Mouse (Mus musculus): ENCODE measurements at regions not wholly inside any gene's neighbourhood (a gene's known extent, or its start where the extent isn't known, plus 50 kb on each side); places are given as distances from the start of the nearest gene placed in this dataset.
A peak's percentile ranks its signal among the peaks of the same experiment; 100 is the strongest.

- WGBS, result 58% methylated on average over 3 of the region's 3 CpGs
Observed at GRCm38 (mm10) chr15:36878276-36878675, 129.3 kb downstream of the Zfp706 start.

GRCm38 (mm10) chr15:36877501-36877900, 130.1 kb downstream of the Zfp706 start:
- no peak overlapping the region for H3K4me3 ChIP-seq
- H3K27ac ChIP-seq, result no peak overlapping the region; the same call in 1 of the 2 replicates
- H3K4me1 ChIP-seq, result peaks cover 61% of the 10 kb centered on the region
- H3K27me3 ChIP-seq (ENCODE audit: insufficient read depth, poor library complexity, severe bottlenecking), result no peaks in the 10 kb centered on the region
- no peaks in the 10 kb centered on the region for H3K36me3 ChIP-seq
- no peaks in the 10 kb centered on the region for H3K9me3 ChIP-seq
- DNase-seq (ENCODE audit: low spot score), result no peak
- WGBS, result 76% methylated on average over 7 of the region's 7 CpGs

More at GRCm38 (mm10) chr15:36878276-36878675, 129.3 kb downstream of the Zfp706 start:
- H3K9me3 ChIP-seq, result no peaks in the 10 kb centered on the region
- DNase-seq (ENCODE audit: low spot score), result no peak
- no peaks in the 10 kb centered on the region for H3K27me3 ChIP-seq (ENCODE audit: insufficient read depth, poor library complexity, severe bottlenecking)
- H3K36me3 ChIP-seq, result no peaks in the 10 kb centered on the region
- H3K4me1 ChIP-seq, result peaks cover 54% of the 10 kb centered on the region
- peak overlapping the region; percentile 47 for H3K27ac ChIP-seq
- no peak overlapping the region for H3K4me3 ChIP-seq

GRCm38 (mm10) chr15:36875980-36876778, 131.4 kb downstream of the Zfp706 start:
- WGBS, result 57% methylated on average over 10 of the region's 10 CpGs

GRCm38 (mm10) chr15:36874555-36874954, 133.0 kb downstream of the Zfp706 start:
- peak overlapping the region; percentile 87 for H3K27ac ChIP-seq

More at GRCm38 (mm10) chr15:36875980-36876778, 131.4 kb downstream of the Zfp706 start:
- Histone ChIP-seq H3K27ac (peak overlapping the region; percentile 87), H3K4me1 (peaks cover 63% of the 10 kb centered on the region), H3K36me3 (no peaks in the 10 kb centered on the region), H3K27me3 (ENCODE audit: insufficient read depth, poor library complexity, severe bottlenecking) (no peaks in the 10 kb centered on the region), H3K9me3 (no peaks in the 10 kb centered on the region), H3K4me3 (no peak overlapping the region)
- DNase-seq (ENCODE audit: low spot score), result no peak

GRCm38 (mm10) chr15:36873884-36874243, 133.7 kb downstream of the Zfp706 start:
- WGBS, result 45% methylated on average over 5 of the region's 5 CpGs
- H3K4me3 ChIP-seq, result 0 out of 2 replicates have a peak overlapping the region, but pooled peaks have one; percentile 16
- no peak for DNase-seq (ENCODE audit: low spot score)
- H3K27ac ChIP-seq, result peak overlapping the region; percentile 87
- no peaks in the 10 kb centered on the region for H3K27me3 ChIP-seq (ENCODE audit: insufficient read depth, poor library complexity, severe bottlenecking)
- no peaks in the 10 kb centered on the region for H3K9me3 ChIP-seq
- peaks cover 65% of the 10 kb centered on the region for H3K4me1 ChIP-seq
- no peaks in the 10 kb centered on the region for H3K36me3 ChIP-seq

More at GRCm38 (mm10) chr15:36874555-36874954, 133.0 kb downstream of the Zfp706 start:
- DNase-seq (ENCODE audit: low spot score), result no peak
- Histone ChIP-seq H3K9me3 (no peaks in the 10 kb centered on the region), H3K36me3 (no peaks in the 10 kb centered on the region), H3K27me3 (ENCODE audit: insufficient read depth, poor library complexity, severe bottlenecking) (no peaks in the 10 kb centered on the region), H3K4me1 (peaks cover 63% of the 10 kb centered on the region), H3K4me3 (no peak overlapping the region)
- WGBS, result 89% methylated on average over 4 of the region's 4 CpGs

- Histone ChIP-seq H3K4me3 (0 out of 2 replicates have a peak overlapping the region, but pooled peaks have one; percentile 16), H3K27ac (peak overlapping the region; percentile 87), H3K27me3 (ENCODE audit: insufficient read depth, poor library complexity, severe bottlenecking) (no peaks in the 10 kb centered on the region), H3K4me1 (peaks cover 63% of the 10 kb centered on the region), H3K36me3 (no peaks in the 10 kb centered on the region), H3K9me3 (no peaks in the 10 kb centered on the region)
- DNase-seq (ENCODE audit: low spot score), result peak; percentile 88
- 26% methylated on average over 10 of the region's 10 CpGs for WGBS
Observed at GRCm38 (mm10) chr15:36873058-36873883, 134.3 kb downstream of the Zfp706 start.

GRCm38 (mm10) chr15:36872566-36872965, 135.0 kb downstream of the Zfp706 start:
- Histone ChIP-seq H3K36me3 (no peaks in the 10 kb centered on the region), H3K9me3 (no peaks in the 10 kb centered on the region), H3K27ac (peak overlapping the region; percentile 87), H3K4me3 (no peak overlapping the region), H3K4me1 (peaks cover 59% of the 10 kb centered on the region), H3K27me3 (ENCODE audit: insufficient read depth, poor library complexity, severe bottlenecking) (no peaks in the 10 kb centered on the region)
- 51% methylated on average over 2 of the region's 2 CpGs for WGBS
- DNase-seq (ENCODE audit: low spot score), result no peak

- peaks cover 44% of the 10 kb centered on the region for H3K4me1 ChIP-seq
- DNase-seq (ENCODE audit: low spot score), result no peak
- H3K9me3 ChIP-seq, result no peaks in the 10 kb centered on the region
- H3K36me3 ChIP-seq, result no peaks in the 10 kb centered on the region
- no peak overlapping the region for H3K27ac ChIP-seq
- 90% methylated on average over 7 of the region's 7 CpGs for WGBS
- H3K27me3 ChIP-seq (ENCODE audit: insufficient read depth, poor library complexity, severe bottlenecking), result no peaks in the 10 kb centered on the region
- H3K4me3 ChIP-seq, result no peak overlapping the region
Observed at GRCm38 (mm10) chr15:36870717-36871116, 136.9 kb downstream of the Zfp706 start.

GRCm38 (mm10) chr15:36870094-36870493, 137.5 kb downstream of the Zfp706 start:
- DNase-seq (ENCODE audit: low spot score), result no peak
- no peaks in the 10 kb centered on the region for H3K36me3 ChIP-seq
- no peak overlapping the region for H3K27ac ChIP-seq
- H3K9me3 ChIP-seq, result no peaks in the 10 kb centered on the region
- H3K27me3 ChIP-seq (ENCODE audit: insufficient read depth, poor library complexity, severe bottlenecking), result no peaks in the 10 kb centered on the region
- no peak overlapping the region for H3K4me3 ChIP-seq
- 91% methylated on average over 9 of the region's 9 CpGs for WGBS
- peaks cover 38% of the 10 kb centered on the region for H3K4me1 ChIP-seq

GRCm38 (mm10) chr15:36866088-36866487, 141.5 kb downstream of the Zfp706 start:
- H3K27ac ChIP-seq, result no peak overlapping the region
- H3K9me3 ChIP-seq, result no peaks in the 10 kb centered on the region
- H3K36me3 ChIP-seq, result no peaks in the 10 kb centered on the region
- no peak for DNase-seq (ENCODE audit: low spot score)
- no peak overlapping the region for H3K4me3 ChIP-seq
- peaks cover 12% of the 10 kb centered on the region; the same call in 1 of the 2 replicates for H3K4me1 ChIP-seq
- H3K27me3 ChIP-seq (ENCODE audit: insufficient read depth, poor library complexity, severe bottlenecking), result no peaks in the 10 kb centered on the region
- 41% methylated on average over 1 of the region's 1 CpGs for WGBS

- H3K4me1 ChIP-seq, result peaks cover 12% of the 10 kb centered on the region; the same call in 1 of the 2 replicates
- H3K27ac ChIP-seq, result no peak overlapping the region
- no peaks in the 10 kb centered on the region for H3K9me3 ChIP-seq
- WGBS, result 64% methylated on average over 3 of the region's 3 CpGs
- H3K36me3 ChIP-seq, result no peaks in the 10 kb centered on the region
- H3K4me3 ChIP-seq, result no peak overlapping the region
- no peaks in the 10 kb centered on the region for H3K27me3 ChIP-seq (ENCODE audit: insufficient read depth, poor library complexity, severe bottlenecking)
- no peak for DNase-seq (ENCODE audit: low spot score)
Observed at GRCm38 (mm10) chr15:36865332-36865731, 142.2 kb downstream of the Zfp706 start.

- no peak overlapping the region for H3K27ac ChIP-seq
- H3K4me3 ChIP-seq, result no peak overlapping the region
- WGBS, result 65% methylated on average over 2 of the region's 2 CpGs
- H3K27me3 ChIP-seq (ENCODE audit: insufficient read depth, poor library complexity, severe bottlenecking), result no peaks in the 10 kb centered on the region
- DNase-seq (ENCODE audit: low spot score), result no peak
- H3K36me3 ChIP-seq, result no peaks in the 10 kb centered on the region
- no peaks in the 10 kb centered on the region for H3K9me3 ChIP-seq
- peaks cover 9% of the 10 kb centered on the region; the same call in 1 of the 2 replicates for H3K4me1 ChIP-seq
Observed at GRCm38 (mm10) chr15:36864046-36864445, 143.5 kb downstream of the Zfp706 start.

GRCm38 (mm10) chr15:36858711-36859110, 148.9 kb downstream of the Zfp706 start:
- no peak for DNase-seq (ENCODE audit: low spot score)
- Histone ChIP-seq H3K4me3 (no peak overlapping the region), H3K27ac (no peak overlapping the region), H3K9me3 (no peaks in the 10 kb centered on the region), H3K36me3 (no peaks in the 10 kb centered on the region), H3K4me1 (peaks cover 34% of the 10 kb centered on the region), H3K27me3 (ENCODE audit: insufficient read depth, poor library complexity, severe bottlenecking) (no peaks in the 10 kb centered on the region)
- WGBS, result 74% methylated on average over 4 of the region's 4 CpGs
